Mouse (Mus musculus) spleen, postnatal 10 days (tissue): Measurements from ENCODE around the gene Pon2.
"Not testable (repeated sequence)": the region's sequence is repeated elsewhere in the genome, so short reads cannot be mapped to it uniquely, and the experiment has no call there.

Experiments
- DNase-seq, 2 experiments: peaks; one replicate each; pipeline ENCODE4 v3.0.0; 2021 to 2022; ENCODE audit warnings: low spot score in 2 of 2

The Pon2 gene

GRCm38 (mm10) chr6:5223551-5223950 lies 74.7 kb downstream of the Pon2 start:
- not testable (repeated sequence) for DNase-seq

GRCm38 (mm10) chr6:5222080-5222479 lies 76.2 kb downstream of the Pon2 start:
- DNase-seq = no peak

- DNase-seq = no peak
These were observed 80.1 kb downstream of the Pon2 start for GRCm38 (mm10) chr6:5218190-5218589.
